Mouse (Mus musculus) central nervous system, embryonic 18 days (tissue): Measurements from ENCODE around the gene Zfp446. TPM values are rescaled to one million over a fixed set of nuclear protein-coding genes. Genes with fewer than 3 reads are reported as not detected.

Source experiments
- polyA plus RNA-seq: library from polyadenylated mRNA; depleted of rRNA; stranded (reverse); fragments of >200 nt; gene quantifications from 2 replicates; pipeline ENCODE4 v1.2.3, GENCODE M21; 2012; rRNA removed

Zfp446 gene
- 11.2 and 11.3 TPM in 2 replicates for polyA plus RNA-seq

DNA sequence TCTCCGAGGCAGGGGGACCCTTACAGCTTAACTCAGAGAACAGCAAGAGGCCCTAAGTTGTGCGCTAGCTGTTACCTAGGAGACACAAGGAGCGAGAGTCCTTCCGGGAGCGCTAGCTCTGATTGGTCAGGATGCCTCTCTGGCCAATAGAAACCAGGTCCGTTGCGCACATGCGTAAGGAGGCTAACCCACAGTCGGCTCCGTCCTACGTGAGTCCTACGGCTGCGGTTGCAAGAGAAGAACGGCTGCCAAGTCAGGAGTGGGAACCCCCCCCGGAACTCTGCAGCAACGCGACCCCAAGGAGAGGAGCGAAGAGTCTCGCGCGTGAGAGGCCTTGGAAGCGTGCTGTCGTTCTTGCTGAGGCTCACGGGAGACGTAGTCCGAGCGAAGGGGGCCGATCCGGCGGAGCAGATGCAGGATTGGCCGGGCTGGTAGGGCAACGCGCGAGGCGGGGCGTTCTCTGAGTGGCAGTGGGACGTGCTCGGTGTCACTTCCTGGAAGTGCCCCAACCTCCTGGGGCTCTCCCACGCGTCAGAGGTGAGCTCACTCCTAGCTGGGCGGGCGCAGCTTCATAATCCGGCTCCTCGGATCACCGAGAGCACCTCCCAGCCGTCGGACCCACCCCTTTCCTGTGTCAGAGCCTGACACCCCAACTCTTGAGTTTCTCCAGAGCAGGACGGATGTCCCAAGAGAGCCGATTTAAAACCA, at the start of gene Zfp446:
TSS of gene Zfp446 (plus strand) at position 167 of the 708 bp plus-strand sequence.

GRCm38 (mm10) chr7:12965678-12966091, 12.0 kb upstream of the Zfp446 start, which contains the start of gene Zfp324:
Gene Zfp324, plus strand, starts transcription at chr7:12965838.

DNA sequence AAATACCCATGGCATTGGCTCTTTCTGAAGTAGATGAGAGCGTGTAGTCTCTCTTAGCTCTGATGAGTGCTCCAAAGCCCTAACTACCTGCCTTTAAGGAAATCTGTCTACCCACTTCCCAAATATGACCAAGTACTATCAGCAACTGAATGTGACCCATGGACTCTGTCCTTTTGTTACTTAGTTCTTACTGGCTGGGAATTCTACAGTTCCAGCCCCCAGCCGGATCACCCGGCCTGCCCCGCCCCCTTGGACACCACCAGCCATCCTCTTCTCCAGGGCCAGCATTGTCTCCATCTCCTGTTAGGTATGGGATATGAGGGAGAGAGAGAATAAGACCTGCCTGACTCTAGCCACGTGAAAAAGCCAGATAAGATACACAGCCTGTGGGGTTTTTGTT, 20.4 kb downstream of the Zfp446 start, which contains the start of gene Slc27a5:
TSS of gene Slc27a5 (minus strand) at position 140 of the 400 bp plus-strand sequence.

DNA sequence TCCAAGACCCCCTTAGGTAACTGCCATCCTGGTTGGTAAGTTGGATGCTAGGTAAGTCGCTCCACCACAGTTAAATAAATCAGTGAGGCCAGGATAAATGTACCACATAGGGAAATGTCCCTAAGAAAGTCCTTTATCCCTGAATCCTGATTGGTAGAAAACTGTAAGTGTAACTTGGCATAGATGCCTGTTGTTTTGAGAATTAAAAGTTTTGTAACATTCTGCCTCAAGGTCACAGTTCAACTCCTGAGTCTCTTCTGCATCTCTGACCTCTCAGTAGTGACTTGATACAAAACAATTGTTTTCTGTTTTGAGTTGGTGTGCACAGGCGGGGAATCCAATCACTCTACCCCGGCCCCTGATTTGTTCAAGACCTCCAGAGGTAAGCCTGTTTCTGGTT, 21.2 kb downstream of the Zfp446 start, which contains the start of gene Trim28:
TSS of gene Trim28 (plus strand) at position 264 of the 400 bp plus-strand sequence.

DNA sequence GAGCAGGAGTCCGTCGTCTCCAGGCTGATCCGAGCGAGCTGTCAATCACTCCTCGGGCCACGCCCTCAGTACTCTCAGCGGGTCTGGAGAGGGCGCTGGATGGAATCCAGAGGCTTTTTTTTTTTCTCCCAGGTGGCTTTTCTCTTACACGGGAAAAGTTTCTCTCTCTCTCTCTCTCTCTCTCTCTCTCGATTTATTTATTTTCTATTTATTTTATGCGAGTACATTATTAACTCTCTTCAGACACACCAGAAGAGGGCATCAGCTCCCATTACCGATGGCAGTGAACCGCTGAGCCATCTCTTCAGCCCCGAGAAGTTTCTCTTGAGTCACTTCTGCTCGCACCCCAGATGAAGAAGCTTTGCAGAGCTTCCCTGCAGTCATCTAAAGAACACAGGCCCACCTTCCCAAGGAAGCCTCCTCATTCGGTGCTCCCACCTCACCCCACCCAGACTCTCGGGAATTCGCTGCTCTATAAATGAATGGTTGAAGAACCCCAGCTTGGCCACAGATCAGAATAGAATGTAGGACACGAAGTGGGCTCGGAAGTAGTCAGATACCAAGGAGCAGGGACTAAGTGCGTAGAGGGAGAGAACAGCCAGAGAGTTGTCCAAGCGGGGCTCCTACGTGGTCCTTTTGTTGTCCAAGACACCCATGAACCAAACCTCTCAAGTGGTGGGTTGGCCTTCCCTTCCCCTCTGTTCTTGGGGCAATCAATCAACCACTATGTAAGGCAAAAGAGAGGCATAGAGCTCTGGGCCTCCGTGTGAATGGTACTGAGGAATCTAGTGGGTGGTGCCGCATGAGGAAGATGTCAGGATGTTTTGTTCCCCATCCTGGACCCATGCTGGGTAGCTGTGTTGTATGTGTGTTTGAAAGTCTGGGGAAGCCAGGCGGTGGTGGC, 32.6 kb downstream of the Zfp446 start, which contains the start of gene Zbtb45:
TSS of gene Zbtb45 (minus strand) at position 30 of the 904 bp plus-strand sequence.

GRCm38 (mm10) chr7:13034148-13034977, 56.7 kb downstream of the Zfp446 start, which contains the start of gene Chmp2a:
Gene Chmp2a, minus strand, starts transcription at chr7:13034807.

Other genes with a start within 250 kb of the Zfp446 start
- gene Vmn2r56, start 242.8 kb upstream of the Zfp446 start, polyA plus RNA-seq: 0.01 TPM in 1 of 2 replicates, not detected in the other
- 39.2 and 40.2 TPM in 2 replicates for gene Zscan18, start 174.2 kb upstream of the Zfp446 start, polyA plus RNA-seq
- 20.6 and 21.3 TPM in 2 replicates for gene Zfp329, start 159.0 kb upstream of the Zfp446 start, polyA plus RNA-seq
- 12.7 and 13.3 TPM in 2 replicates for gene Zfp110, start 143.1 kb upstream of the Zfp446 start, polyA plus RNA-seq
- gene Zfp128, start 96.7 kb upstream of the Zfp446 start, polyA plus RNA-seq: 9.5 and 9.9 TPM in 2 replicates
- gene Zscan22, start 80.0 kb upstream of the Zfp446 start, polyA plus RNA-seq: 12.9 and 14.9 TPM in 2 replicates
- 2,008 and 2,137 TPM in 2 replicates for gene Rps5, start 55.6 kb upstream of the Zfp446 start, polyA plus RNA-seq
- gene Rnf225, start 50.4 kb upstream of the Zfp446 start, polyA plus RNA-seq: 1.9 and 2.0 TPM in 2 replicates
- 11.9 and 12.0 TPM in 2 replicates for gene Zfp324, start 12.0 kb upstream of the Zfp446 start, polyA plus RNA-seq
- 1.1 and 1.2 TPM in 2 replicates for gene Slc27a5, start 20.3 kb downstream of the Zfp446 start, polyA plus RNA-seq
- gene Trim28, start 21.3 kb downstream of the Zfp446 start, polyA plus RNA-seq: 367 and 417 TPM in 2 replicates
- gene Zbtb45, start 32.2 kb downstream of the Zfp446 start, polyA plus RNA-seq: 30.5 and 39.6 TPM in 2 replicates
- gene Chmp2a, start 57.0 kb downstream of the Zfp446 start, polyA plus RNA-seq: 212 and 230 TPM in 2 replicates
- gene Ube2m, start 60.4 kb downstream of the Zfp446 start, polyA plus RNA-seq: 326 and 330 TPM in 2 replicates
- 12.1 and 14.2 TPM in 2 replicates for gene Mzf1, start 76.9 kb downstream of the Zfp446 start, polyA plus RNA-seq
- 0.18 and 0.20 TPM in 2 replicates for gene Vmn1r85, start 117.3 kb downstream of the Zfp446 start, polyA plus RNA-seq
- 0.01 TPM in 2 replicates for gene Vmn1r86, start 142.1 kb downstream of the Zfp446 start, polyA plus RNA-seq
- not detected in 2 replicates for gene Vmn1r87, start 162.3 kb downstream of the Zfp446 start, polyA plus RNA-seq
- gene Vmn1r88, start 181.7 kb downstream of the Zfp446 start, polyA plus RNA-seq: 0.01 TPM in 1 of 2 replicates, not detected in the other
- not detected in 2 replicates for gene Vmn1r89, start 235.2 kb downstream of the Zfp446 start, polyA plus RNA-seq